Mouse (Mus musculus): Measurements from ENCODE around the gene Stat2.

DNA sequence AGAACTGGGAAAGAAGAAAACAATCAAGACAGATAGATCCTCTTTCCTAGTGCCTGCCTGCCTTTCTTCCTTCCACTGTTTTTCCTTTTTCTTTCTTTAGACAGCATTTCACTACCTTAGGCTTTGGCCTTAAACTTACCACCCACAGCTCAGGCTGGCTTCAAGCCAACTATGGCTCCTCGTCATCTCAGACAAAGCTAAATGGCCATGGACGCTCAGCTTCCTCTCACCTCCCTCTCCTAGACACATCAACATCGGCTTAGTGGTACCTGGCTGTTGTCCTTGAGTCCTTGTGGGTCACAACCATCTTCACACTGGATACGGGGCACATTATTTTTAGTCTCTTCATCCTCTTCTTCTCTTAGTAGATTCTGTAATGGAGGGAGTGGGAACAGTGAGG lies 26.9 kb downstream of the Stat2 start:
- TF ChIP-seq POLR2A (IDR thresholded peaks at IDR 0.05; ENCODE audit: borderline replicate concordance, extremely low read depth, low read depth, low read length) (no peak), CTCF (IDR thresholded peaks at IDR 0.05; ENCODE audit: insufficient read depth, low read length) (no peak)
